ENCODE assay signal across 11 mouse cellular contexts in the genomic region with DNA sequence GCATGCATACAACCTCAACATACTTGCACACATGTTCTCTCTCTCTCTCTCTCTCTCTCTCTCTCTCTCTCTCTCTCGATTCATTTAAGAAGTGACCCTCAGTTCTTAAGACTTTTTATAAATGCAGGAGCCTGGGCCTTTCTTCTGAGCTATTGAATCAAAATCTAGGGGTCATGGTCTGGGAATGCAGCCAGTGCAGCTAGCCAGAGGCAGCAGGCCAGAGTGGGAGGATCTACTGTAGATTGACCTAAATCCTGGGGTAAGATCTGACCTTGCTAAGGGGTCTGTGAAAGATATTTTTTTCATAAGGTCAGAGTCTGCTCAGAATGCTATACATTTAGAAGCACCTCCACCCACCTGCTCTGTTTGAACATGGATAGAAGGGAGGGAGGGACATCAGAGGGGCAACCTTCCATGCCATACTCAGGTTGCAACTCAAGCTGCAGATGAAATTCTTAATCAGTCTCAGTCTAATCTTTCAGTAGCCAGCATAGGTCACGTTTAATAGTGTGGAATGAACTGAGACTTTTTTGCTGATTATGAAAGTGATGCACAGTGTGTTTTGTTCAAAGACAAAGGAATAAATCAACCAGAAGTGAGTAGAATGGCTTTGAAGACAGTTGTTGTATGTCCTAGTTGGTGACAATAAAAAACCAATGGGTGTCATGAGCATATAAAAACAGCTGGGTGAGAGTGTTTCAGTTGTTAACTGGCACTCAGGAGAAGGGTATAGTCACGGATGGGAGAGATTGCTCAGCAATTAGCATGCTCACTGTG. TPM values are rescaled to one million over a fixed set of nuclear protein-coding genes. Genes with fewer than 3 reads are reported as not detected.
DNase-seq lines count a peak whose midpoint lies in the region; ATAC-seq lines count a peak whose summit lies in the region.
"Had no signal": no experiment of that assay in that cellular context is flagged by ENCODE, and none has a peak within 500 bp of the region (broad histone marks: within the 10 kb centered on the region; RNA-seq: fewer than 3 reads in every experiment).

No protein-coding gene starts in this region.

- peak overlapping the region; percentile 59 for H3K4me3 ChIP-seq in megakaryocyte, embryonic 14.5 days (replicated peaks)
- H3K4me3 ChIP-seq in forebrain, embryonic 15.5 days = no peak overlapping the region
- H3K4me3 ChIP-seq: embryonic facial prominence, embryonic 10.5 days; forebrain, embryonic 10.5 days; neural tube, embryonic 12.5 days had no signal

- DNase-seq in heart, adult 8-10 months (ENCODE audit: low spot score) = peak; percentile 39
- no peak for DNase-seq in heart, adult 11 months
- peak; percentile 78 for DNase-seq in adrenal gland, postnatal 14 days
- peak; percentile 82 for DNase-seq in kidney, postnatal 10 days
- DNase-seq in urinary bladder, postnatal 36 days (ENCODE audit: low spot score in 2 of 2) = no peak

- no peak overlapping the region for H3K9ac ChIP-seq in forebrain, embryonic 15.5 days (replicated peaks)
- H3K9ac ChIP-seq: neural tube, embryonic 12.5 days had no signal

- peaks cover 91% of the 10 kb centered on the region for H3K27me3 ChIP-seq in megakaryocyte, embryonic 14.5 days (replicated peaks)
- H3K27me3 ChIP-seq in forebrain, embryonic 15.5 days = no peaks in the 10 kb centered on the region
- H3K27me3 ChIP-seq: neural tube, embryonic 12.5 days had no signal

- H3K36me3 ChIP-seq in megakaryocyte, embryonic 14.5 days (replicated peaks; ENCODE audit: low read length) = no peaks in the 10 kb centered on the region
- no peaks in the 10 kb centered on the region for H3K36me3 ChIP-seq in forebrain, embryonic 15.5 days
- H3K36me3 ChIP-seq: embryonic facial prominence, embryonic 10.5 days; forebrain, embryonic 10.5 days; neural tube, embryonic 12.5 days had no signal

- H3K4me1 ChIP-seq in megakaryocyte, embryonic 14.5 days = peaks cover 8% of the 10 kb centered on the region
- no peaks in the 10 kb centered on the region for H3K4me1 ChIP-seq in forebrain, embryonic 15.5 days
- H3K4me1 ChIP-seq: neural tube, embryonic 12.5 days had no signal

- ATAC-seq in megakaryocyte, adult 5-6 weeks (ENCODE audit: poor library complexity, severe bottlenecking) = no peak
- no peak for ATAC-seq in forebrain, embryonic 15.5 days (replicated peaks)

- WGBS in forebrain, embryonic 15.5 days = 24% methylated on average over 3 of the region's 3 CpGs

- no peak overlapping the region for H3K4me2 ChIP-seq in forebrain, embryonic 15.5 days (replicated peaks)
- H3K4me2 ChIP-seq: neural tube, embryonic 12.5 days had no signal

- no peaks in the 10 kb centered on the region; the same call in 1 of the 2 replicates for H3K9me3 ChIP-seq in megakaryocyte, embryonic 14.5 days
- H3K9me3 ChIP-seq in forebrain, embryonic 15.5 days = no peaks in the 10 kb centered on the region
- H3K9me3 ChIP-seq: embryonic facial prominence, embryonic 10.5 days; forebrain, embryonic 10.5 days; neural tube, embryonic 12.5 days had no signal

- no peak overlapping the region for H3K27ac ChIP-seq in forebrain, embryonic 15.5 days (replicated peaks)
- H3K27ac ChIP-seq: embryonic facial prominence, embryonic 10.5 days; forebrain, embryonic 10.5 days; neural tube, embryonic 12.5 days had no signal

RNA-seq across cellular contexts. Expression of a gene that starts 8.0 kb away (rescaled TPM):
- total RNA-seq in heart, adult 8-10 months (2022) = 1 to 10 TPM; 1.7 to 2.7 (median 2.1) TPM
- polyA plus RNA-seq in megakaryocyte, embryonic 14.5 days (2012; ENCODE audit: insufficient read depth, low replicate concordance) = 13.1 and 29.4 TPM in 2 replicates
- total RNA-seq in megakaryocyte, adult 5-6 weeks (2015) = 31.4 and 31.6 TPM in 2 replicates
- total RNA-seq in megakaryocyte, adult 5-6 weeks (2017) = 18.0 and 20.2 TPM in 2 replicates
- 2.0 and 2.6 TPM in 2 replicates for total RNA-seq in adrenal gland, postnatal 14 days (2021)
- polyA plus RNA-seq in forebrain, embryonic 15.5 days (2015; fragmentation: Nextera tagmentation; extraction: Ambion mirVana) = 0.39 and 0.42 TPM in 2 replicates

RNA-seq across cellular contexts. Expression of a gene that starts 17.6 kb away (rescaled TPM):
- under 1 TPM in 1 of 4 experiments, not detected in 3; 0.37 TPM for total RNA-seq in heart, adult 8-10 months (2022)
- polyA plus RNA-seq in megakaryocyte, embryonic 14.5 days (2012; ENCODE audit: insufficient read depth, low replicate concordance) = not detected in 2 replicates
- 1.0 TPM in 1 of 2 replicates, not detected in the other for total RNA-seq in megakaryocyte, adult 5-6 weeks (2015)
- total RNA-seq in megakaryocyte, adult 5-6 weeks (2017) = 0.26 and 0.37 TPM in 2 replicates
- total RNA-seq in adrenal gland, postnatal 14 days (2021) = 0.41 and 5.2 TPM in 2 replicates
- not detected in 2 replicates for polyA plus RNA-seq in forebrain, embryonic 15.5 days (2015; fragmentation: Nextera tagmentation; extraction: Ambion mirVana)
- polyA plus RNA-seq: forebrain, embryonic 10.5 days; neural tube, embryonic 12.5 days had no signal

RNA-seq across cellular contexts. Expression of a gene that starts 22.2 kb away (rescaled TPM):
- total RNA-seq in heart, adult 8-10 months (2022) = 10 to 100 TPM in 3 of 4 experiments, 1 to 10 TPM in 1; 9.2 to 11.3 (median 10.9) TPM
- 1.0 and 2.9 TPM in 2 replicates for polyA plus RNA-seq in megakaryocyte, embryonic 14.5 days (2012; ENCODE audit: insufficient read depth, low replicate concordance)
- total RNA-seq in megakaryocyte, adult 5-6 weeks (2015) = 0.11 and 0.21 TPM in 2 replicates
- 0.33 and 0.70 TPM in 2 replicates for total RNA-seq in megakaryocyte, adult 5-6 weeks (2017)
- total RNA-seq in adrenal gland, postnatal 14 days (2021) = 19.6 and 20.2 TPM in 2 replicates
- polyA plus RNA-seq in forebrain, embryonic 15.5 days (2015; fragmentation: Nextera tagmentation; extraction: Ambion mirVana) = 166 and 173 TPM in 2 replicates

RNA-seq across cellular contexts. Expression of a gene that starts 34.3 kb away (rescaled TPM):
- 100 to 1,000 TPM; 103 to 117 (median 104) TPM for total RNA-seq in heart, adult 8-10 months (2022)
- 6.7 and 17.2 TPM in 2 replicates for polyA plus RNA-seq in megakaryocyte, embryonic 14.5 days (2012; ENCODE audit: insufficient read depth, low replicate concordance)
- 76.9 and 81.2 TPM in 2 replicates for total RNA-seq in megakaryocyte, adult 5-6 weeks (2015)
- 74.7 and 80.9 TPM in 2 replicates for total RNA-seq in megakaryocyte, adult 5-6 weeks (2017)
- total RNA-seq in adrenal gland, postnatal 14 days (2021) = 92.7 and 101 TPM in 2 replicates
- polyA plus RNA-seq in forebrain, embryonic 15.5 days (2015; fragmentation: Nextera tagmentation; extraction: Ambion mirVana) = 39.9 and 40.2 TPM in 2 replicates

RNA-seq across cellular contexts. Expression of a gene that starts 47.5 kb away (rescaled TPM):
- total RNA-seq in heart, adult 8-10 months (2022) = 100 to 1,000 TPM; 259 to 280 (median 264) TPM
- polyA plus RNA-seq in megakaryocyte, embryonic 14.5 days (2012; ENCODE audit: insufficient read depth, low replicate concordance) = 16.9 and 54.8 TPM in 2 replicates
- 34.1 and 36.1 TPM in 2 replicates for total RNA-seq in megakaryocyte, adult 5-6 weeks (2015)
- 69.0 and 76.2 TPM in 2 replicates for total RNA-seq in megakaryocyte, adult 5-6 weeks (2017)
- 125 and 126 TPM in 2 replicates for total RNA-seq in adrenal gland, postnatal 14 days (2021)
- polyA plus RNA-seq in forebrain, embryonic 15.5 days (2015; fragmentation: Nextera tagmentation; extraction: Ambion mirVana) = 42.2 and 52.4 TPM in 2 replicates

Comparison
In these comparisons a context has a peak if more than half of its experiments do, and no peak if none do; other contexts are left out.
1. DNase-seq: peak in heart, adult 8-10 months (single experiment), adrenal gland, postnatal 14 days (single experiment) and kidney, postnatal 10 days (single experiment); none in heart, adult 11 months (single experiment) and urinary bladder, postnatal 36 days (0 of 2).
2. RNA of a gene that starts 22.2 kb away (total RNA-seq): 19.6 to 20.2 TPM in adrenal gland, postnatal 14 days and 9.2 to 11.3 TPM in heart, adult 8-10 months; 0.11 to 0.70 TPM in megakaryocyte, adult 5-6 weeks; every median in the first group is over 4 times any median in the second.